Mouse (Mus musculus) limb, embryonic 13.5 days (tissue): ENCODE measurements around the gene Cfap43. TPM values are rescaled to one million over a fixed set of nuclear protein-coding genes. Genes with fewer than 3 reads are reported as not detected.

Source experiments
- ATAC-seq: fragments of 200-750 bp; cut with Nextera tagmentation; 2 replicates; pipeline ENCODE4 v1.8.0; 2017; ENCODE audit warnings: low read depth, moderate number of reproducible peaks, moderate TSS enrichment; ENCODE audit not compliant: low FRiP score
- H3K27ac ChIP-seq: fragments of 300-500 bp; sonication (generic); 2 replicates; pipeline ENCODE4 v1.5.1; 2015; ENCODE audit warnings: inconsistent platforms, mild to moderate bottlenecking, moderate library complexity
- H3K27me3 ChIP-seq: fragments of 300-500 bp; sonication (generic); 2 replicates; pipeline ENCODE4 v1.6.1; 2015; ENCODE audit warnings: mild to moderate bottlenecking, inconsistent platforms
- H3K36me3 ChIP-seq: fragments of 300-500 bp; sonication (generic); 2 replicates; pipeline ENCODE4 v1.6.1; 2015; ENCODE audit warnings: inconsistent platforms, mild to moderate bottlenecking, moderate library complexity
- H3K4me1 ChIP-seq: fragments of 300-500 bp; sonication (generic); 2 replicates; pipeline ENCODE4 v1.6.1; 2015; ENCODE audit warnings: inconsistent platforms
- H3K4me2 ChIP-seq: fragments of 300-500 bp; sonication (generic); replicated peaks from 2 replicates; pipeline ENCODE4 v1.6.1; 2015; ENCODE audit warnings: inconsistent platforms, mild to moderate bottlenecking, moderate library complexity
- H3K4me3 ChIP-seq: fragments of 300-500 bp; sonication (generic); 2 replicates; pipeline ENCODE4 v1.5.1; 2015; ENCODE audit warnings: moderate library complexity, mild to moderate bottlenecking, inconsistent platforms
- H3K9ac ChIP-seq: fragments of 300-500 bp; sonication (generic); 2 replicates; pipeline ENCODE4 v1.6.1; 2015; ENCODE audit warnings: mild to moderate bottlenecking, inconsistent platforms
- H3K9me3 ChIP-seq: fragments of 300-500 bp; sonication (generic); 2 replicates; pipeline ENCODE4 v1.6.1; 2016; ENCODE audit warnings: inconsistent platforms
- WGBS: fragments of 180-500 bp; shearing (Covaris S2); methylation state at CpG from one replicate; pipeline ENCODE4 v1.1.7; 2015; 5-methylcytosine and 5-hydroxymethylcytosine counted together
- polyA plus RNA-seq: library from polyadenylated mRNA; unstranded; fragments of >200 nt; fragmentation: Nextera tagmentation; extraction: Ambion mirVana; gene quantifications from 2 replicates; pipeline ENCODE4 v1.2.1, GENCODE M21; 2015

Gene Cfap43
- polyA plus RNA-seq, 1 experiment from 2014 or later: 0.09 TPM

- Histone ChIP-seq H3K27ac (no peak overlapping the region), H3K9me3 (no peaks in the 10 kb centered on the region), H3K36me3 (no peaks in the 10 kb centered on the region), H3K4me2 (peak overlapping the region; percentile 46), H3K4me1 (peaks cover 9% of the 10 kb centered on the region; the same call in 1 of the 2 replicates), H3K27me3 (no peaks in the 10 kb centered on the region), H3K4me3 (no peak overlapping the region), H3K9ac (no peak overlapping the region)
- no peak for ATAC-seq
- 18% methylated on average over 10 of the region's 10 CpGs for whole genome bisulfite sequencing
Measured at GRCm38 (mm10) chr19:47798583-47798982, 120.5 kb downstream of the Cfap43 start.

GRCm38 (mm10) chr19:47796699-47797098 lies 122.4 kb downstream of the Cfap43 start:
- no peak for ATAC-seq
- H3K36me3 ChIP-seq: no peaks in the 10 kb centered on the region
- no peaks in the 10 kb centered on the region for H3K27me3 ChIP-seq
- H3K27ac ChIP-seq: no peak overlapping the region
- no peak overlapping the region for H3K4me2 ChIP-seq
- peaks cover 9% of the 10 kb centered on the region; the same call in 1 of the 2 replicates for H3K4me1 ChIP-seq
- H3K9ac ChIP-seq: no peak overlapping the region
- 76% methylated on average over 7 of the region's 7 CpGs for WGBS
- no peak overlapping the region for H3K4me3 ChIP-seq
- no peaks in the 10 kb centered on the region for H3K9me3 ChIP-seq

- 58% methylated on average over 15 of the region's 15 CpGs for WGBS
- no peaks in the 10 kb centered on the region for H3K9me3 ChIP-seq
- no peaks in the 10 kb centered on the region for H3K27me3 ChIP-seq
- no peak overlapping the region for H3K4me3 ChIP-seq
- H3K36me3 ChIP-seq: no peaks in the 10 kb centered on the region
- no peak overlapping the region for H3K27ac ChIP-seq
- peaks cover 9% of the 10 kb centered on the region; the same call in 1 of the 2 replicates for H3K4me1 ChIP-seq
- no peak overlapping the region for H3K9ac ChIP-seq
- H3K4me2 ChIP-seq: no peak overlapping the region
- no peak for ATAC-seq
Measured at GRCm38 (mm10) chr19:47795009-47795728, 123.9 kb downstream of the Cfap43 start.

- H3K27me3 ChIP-seq: no peaks in the 10 kb centered on the region
- no peak overlapping the region for H3K9ac ChIP-seq
- H3K9me3 ChIP-seq: no peaks in the 10 kb centered on the region
- ATAC-seq: no peak
- H3K4me1 ChIP-seq: peaks cover 9% of the 10 kb centered on the region; the same call in 1 of the 2 replicates
- H3K4me2 ChIP-seq: no peak overlapping the region
- no peak overlapping the region for H3K4me3 ChIP-seq
- WGBS: 41% methylated on average over 5 of the region's 5 CpGs
- no peak overlapping the region for H3K27ac ChIP-seq
- H3K36me3 ChIP-seq: no peaks in the 10 kb centered on the region
Measured at GRCm38 (mm10) chr19:47794331-47794730, 124.8 kb downstream of the Cfap43 start.

GRCm38 (mm10) chr19:47790316-47791020 lies 128.6 kb downstream of the Cfap43 start:
- Histone ChIP-seq H3K27ac (no peak overlapping the region), H3K36me3 (no peaks in the 10 kb centered on the region), H3K9me3 (no peaks in the 10 kb centered on the region), H3K4me3 (no peak overlapping the region), H3K27me3 (no peaks in the 10 kb centered on the region), H3K4me1 (no peaks in the 10 kb centered on the region), H3K4me2 (no peak overlapping the region), H3K9ac (no peak overlapping the region)
- ATAC-seq: no peak
- 93% methylated on average over 11 of the region's 11 CpGs for WGBS

- Histone ChIP-seq H3K9ac (no peak overlapping the region), H3K4me3 (no peak overlapping the region), H3K9me3 (no peaks in the 10 kb centered on the region), H3K27ac (no peak overlapping the region), H3K36me3 (no peaks in the 10 kb centered on the region), H3K27me3 (no peaks in the 10 kb centered on the region), H3K4me2 (no peak overlapping the region), H3K4me1 (no peaks in the 10 kb centered on the region)
- 88% methylated on average over 6 of the region's 6 CpGs for WGBS
- ATAC-seq: no peak
Measured at GRCm38 (mm10) chr19:47783898-47784297, 135.2 kb downstream of the Cfap43 start.

GRCm38 (mm10) chr19:47780972-47781371 lies 138.1 kb downstream of the Cfap43 start:
- no peak for ATAC-seq
- Histone ChIP-seq H3K4me2 (no peak overlapping the region), H3K9ac (no peak overlapping the region), H3K4me1 (no peaks in the 10 kb centered on the region), H3K36me3 (no peaks in the 10 kb centered on the region), H3K4me3 (no peak overlapping the region), H3K27me3 (no peaks in the 10 kb centered on the region), H3K27ac (no peak overlapping the region), H3K9me3 (no peaks in the 10 kb centered on the region)
- 77% methylated on average over 11 of the region's 11 CpGs for WGBS

GRCm38 (mm10) chr19:47780145-47780544 lies 138.9 kb downstream of the Cfap43 start:
- Histone ChIP-seq H3K4me1 (no peaks in the 10 kb centered on the region), H3K4me2 (no peak overlapping the region)

GRCm38 (mm10) chr19:47777847-47778246 lies 141.2 kb downstream of the Cfap43 start:
- 79% methylated on average over 6 of the region's 6 CpGs for WGBS
- no peak for ATAC-seq
- H3K27ac ChIP-seq: no peak overlapping the region
- H3K9me3 ChIP-seq: no peaks in the 10 kb centered on the region
- H3K27me3 ChIP-seq: no peaks in the 10 kb centered on the region
- H3K4me2 ChIP-seq: no peak overlapping the region
- no peak overlapping the region for H3K9ac ChIP-seq
- H3K4me1 ChIP-seq: no peaks in the 10 kb centered on the region
- no peak overlapping the region for H3K4me3 ChIP-seq
- H3K36me3 ChIP-seq: no peaks in the 10 kb centered on the region

More at GRCm38 (mm10) chr19:47780145-47780544, 138.9 kb downstream of the Cfap43 start:
- H3K36me3 ChIP-seq: no peaks in the 10 kb centered on the region
- no peak overlapping the region for H3K4me3 ChIP-seq
- no peak for ATAC-seq
- H3K9me3 ChIP-seq: no peaks in the 10 kb centered on the region
- H3K27me3 ChIP-seq: no peaks in the 10 kb centered on the region
- H3K27ac ChIP-seq: no peak overlapping the region
- H3K9ac ChIP-seq: no peak overlapping the region
- WGBS: 95% methylated on average over 7 of the region's 7 CpGs

- no peaks in the 10 kb centered on the region for H3K36me3 ChIP-seq
- H3K9ac ChIP-seq: no peak overlapping the region
- no peak overlapping the region for H3K4me3 ChIP-seq
- WGBS: 64% methylated on average over 19 of the region's 19 CpGs
- H3K27ac ChIP-seq: no peak overlapping the region
- H3K4me1 ChIP-seq: no peaks in the 10 kb centered on the region
- no peaks in the 10 kb centered on the region for H3K9me3 ChIP-seq
- peak overlapping the region; percentile 31 for H3K4me2 ChIP-seq
- no peaks in the 10 kb centered on the region for H3K27me3 ChIP-seq
- no peak for ATAC-seq
Measured at GRCm38 (mm10) chr19:47755625-47756024, 163.5 kb downstream of the Cfap43 start.

- H3K27me3 ChIP-seq: no peaks in the 10 kb centered on the region
- ATAC-seq: no peak
- 79% methylated on average over 9 of the region's 9 CpGs for WGBS
- H3K4me1 ChIP-seq: no peaks in the 10 kb centered on the region
- H3K9ac ChIP-seq: no peak overlapping the region
- H3K4me3 ChIP-seq: no peak overlapping the region
- H3K27ac ChIP-seq: no peak overlapping the region
- H3K36me3 ChIP-seq: no peaks in the 10 kb centered on the region
- H3K4me2 ChIP-seq: no peak overlapping the region
- no peaks in the 10 kb centered on the region for H3K9me3 ChIP-seq
Measured at GRCm38 (mm10) chr19:47754931-47755330, 164.2 kb downstream of the Cfap43 start.

GRCm38 (mm10) chr19:47753921-47754320 lies 165.2 kb downstream of the Cfap43 start:
- H3K4me1 ChIP-seq: no peaks in the 10 kb centered on the region

More at GRCm38 (mm10) chr19:47753921-47754320, 165.2 kb downstream of the Cfap43 start:
- H3K9ac ChIP-seq: no peak overlapping the region
- H3K9me3 ChIP-seq: no peaks in the 10 kb centered on the region
- no peak for ATAC-seq
- no peak overlapping the region for H3K4me2 ChIP-seq
- no peak overlapping the region for H3K27ac ChIP-seq
- no peaks in the 10 kb centered on the region for H3K36me3 ChIP-seq
- H3K27me3 ChIP-seq: no peaks in the 10 kb centered on the region
- 92% methylated on average over 4 of the region's 4 CpGs for WGBS
- H3K4me3 ChIP-seq: no peak overlapping the region
